ENCODE assay signal across 9 mouse cellular contexts in the genomic region with DNA sequence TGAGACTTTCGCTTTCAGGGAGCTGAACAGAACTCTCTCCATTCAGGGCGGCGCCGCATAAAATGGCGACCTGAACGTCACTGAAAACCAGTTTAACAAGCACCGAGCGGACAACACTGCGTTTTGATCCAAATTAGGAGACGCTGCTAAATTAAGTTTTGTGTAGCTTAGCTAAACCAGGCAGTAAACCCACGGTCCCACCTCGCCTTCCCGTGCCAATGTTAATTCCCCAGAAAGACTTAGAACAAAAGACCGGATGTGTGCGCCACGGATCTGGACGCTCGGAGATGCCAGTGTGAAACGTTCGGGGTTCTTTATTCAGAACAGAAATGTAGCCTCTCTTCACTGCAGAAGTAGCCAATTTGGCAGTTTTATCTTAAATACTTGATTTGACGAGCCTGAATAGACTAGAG. TPM values are rescaled to one million over a fixed set of nuclear protein-coding genes. Genes with fewer than 3 reads are reported as not detected.
DNase-seq lines count a peak whose midpoint lies in the region; ATAC-seq and TF ChIP-seq lines count a peak whose summit lies in the region.
"Had no signal": no experiment of that assay in that cellular context is flagged by ENCODE, and none has a peak within 500 bp of the region (broad histone marks: within the 10 kb centered on the region; RNA-seq: fewer than 3 reads in every experiment).

No protein-coding gene starts in this region.

- H3K79me2 ChIP-seq in myocyte (ENCODE audit: control insufficient read depth, insufficient read depth): no peaks in the 10 kb centered on the region

- ATAC-seq in embryonic facial prominence, embryonic 12.5 days (ENCODE audit: insufficient number of reproducible peaks, insufficient read depth, low FRiP score, low TSS enrichment): no peak
- peak; percentile 7; the same call in 1 of the 2 replicates for ATAC-seq in liver, embryonic 11.5 days (replicated peaks; ENCODE audit: low FRiP score)

- no peaks in the 10 kb centered on the region for H3K36me3 ChIP-seq in embryonic facial prominence, embryonic 12.5 days
- H3K36me3 ChIP-seq in liver, embryonic 11.5 days (ENCODE audit: control insufficient read depth, insufficient read depth, low read length): no peaks in the 10 kb centered on the region
- no peaks in the 10 kb centered on the region for H3K36me3 ChIP-seq in myocyte (ENCODE audit: control insufficient read depth, insufficient read depth)
- no peaks in the 10 kb centered on the region for H3K36me3 ChIP-seq in splenic B cell, adult 2 months (ENCODE audit: control insufficient read depth, insufficient read depth, low read length, poor library complexity, severe bottlenecking)

- no peaks in the 10 kb centered on the region for H3K4me1 ChIP-seq in cerebellum, adult 2 months (ENCODE audit: control insufficient read depth, insufficient read depth, low read length)
- peaks cover 24% of the 10 kb centered on the region for H3K4me1 ChIP-seq in embryonic facial prominence, embryonic 12.5 days
- H3K4me1 ChIP-seq in liver, embryonic 11.5 days (replicated peaks; ENCODE audit: control insufficient read depth, insufficient read depth, low read length): peaks cover 31% of the 10 kb centered on the region

- no peak for TF ChIP-seq POLR2A in cerebellum, adult 2 months (IDR thresholded peaks at IDR 0.05; ENCODE audit: borderline replicate concordance, insufficient read depth, low read length)
- peak; percentile 56 for TF ChIP-seq POLR2A in myocyte (IDR thresholded peaks at IDR 0.05; ENCODE audit: insufficient read length, low read depth)

- no peak overlapping the region for H3ac ChIP-seq in myocyte (ENCODE audit: control insufficient read depth, insufficient read length)

- no peaks in the 10 kb centered on the region for H3K9me3 ChIP-seq in embryonic facial prominence, embryonic 12.5 days
- H3K9me3 ChIP-seq in liver, embryonic 11.5 days (ENCODE audit: control insufficient read depth, low read length): no peaks in the 10 kb centered on the region

- H3K9ac ChIP-seq in embryonic facial prominence, embryonic 12.5 days: peak overlapping the region; percentile 66
- H3K9ac ChIP-seq in liver, embryonic 11.5 days (ENCODE audit: low read depth, low read length): peak overlapping the region; percentile 69

- peak overlapping the region; percentile 74 for H3K4me2 ChIP-seq in embryonic facial prominence, embryonic 12.5 days (replicated peaks)
- H3K4me2 ChIP-seq in liver, embryonic 11.5 days: peak overlapping the region; percentile 87
- H3K4me2 ChIP-seq in myocyte (ENCODE audit: low read depth): peak overlapping the region; percentile 96

- under 1% methylated on average over 21 of the region's 21 CpGs for WGBS in cerebellum, adult 2 months
- under 1% methylated on average over 21 of the region's 21 CpGs for WGBS in embryonic facial prominence, embryonic 12.5 days
- WGBS in liver, embryonic 11.5 days: under 1% methylated on average over 21 of the region's 21 CpGs

- H3K27ac ChIP-seq in cerebellum, adult 2 months (ENCODE audit: insufficient read depth, low read length): no peak overlapping the region
- H3K27ac ChIP-seq in embryonic facial prominence, embryonic 12.5 days: peak overlapping the region; percentile 98
- peak overlapping the region; percentile 100 for H3K27ac ChIP-seq in liver, embryonic 11.5 days (ENCODE audit: low read depth, low read length)

- peak overlapping the region; percentile 91 for H3K4me3 ChIP-seq in cerebellum, adult 2 months (replicated peaks; ENCODE audit: insufficient read depth, low read depth, low read length)
- H3K4me3 ChIP-seq in embryonic facial prominence, embryonic 12.5 days: peak overlapping the region; percentile 45
- peak overlapping the region; percentile 52 for H3K4me3 ChIP-seq in liver, embryonic 11.5 days (ENCODE audit: low read depth, low read length)
- peak overlapping the region; percentile 33 for H3K4me3 ChIP-seq in myocyte

- DNase-seq in cerebellum, adult 2 months: peak; percentile 54 to 63
- no peak for DNase-seq in cerebellum, adult 9-10 months
- DNase-seq in heart, adult 8-10 months (ENCODE audit: low spot score): peak; percentile 79
- peak; percentile 70 for DNase-seq in kidney, adult 9 months
- DNase-seq in liver, embryonic 11.5 days (ENCODE audit: low spot score): peak; percentile 80
- DNase-seq in splenic B cell, adult 2 months (ENCODE audit: low read depth, low spot score): peak; percentile 80

- no peak for TF ChIP-seq CTCF in cerebellum, adult 2 months (IDR thresholded peaks at IDR 0.05; ENCODE audit: borderline replicate concordance, insufficient read depth, low read depth, low read length)

- no peaks in the 10 kb centered on the region for H3K27me3 ChIP-seq in cerebellum, adult 2 months (ENCODE audit: control insufficient read depth, insufficient read depth, low read length)
- no peaks in the 10 kb centered on the region for H3K27me3 ChIP-seq in embryonic facial prominence, embryonic 12.5 days
- no peaks in the 10 kb centered on the region for H3K27me3 ChIP-seq in liver, embryonic 11.5 days (replicated peaks; ENCODE audit: control insufficient read depth, insufficient read depth, low read length)
- no peaks in the 10 kb centered on the region for H3K27me3 ChIP-seq in myocyte (ENCODE audit: control insufficient read depth, insufficient read depth, insufficient read length)
- no peaks in the 10 kb centered on the region for H3K27me3 ChIP-seq in splenic B cell, adult 2 months (ENCODE audit: control insufficient read depth, insufficient read depth, low read length, poor library complexity, severe bottlenecking)
- H3K27me3 ChIP-seq: Patski had no signal

TF ChIP-seq in myocyte, 11 proteins besides CTCF, POLR2A, EP300 and RAD21:
- no peak for TF ChIP-seq TCF3 (IDR thresholded peaks at IDR 0.05; ENCODE audit: insufficient read length, low read depth)
- TF ChIP-seq POLR2AphosphoS2 (IDR thresholded peaks at IDR 0.05; ENCODE audit: insufficient read length, low read depth): peak; percentile 79
- no peak for TF ChIP-seq E2F4 (IDR thresholded peaks at IDR 0.05; ENCODE audit: insufficient read depth)
TF ChIP-seq in myocyte: peak in this region for 1.

RNA-seq across cellular contexts. Expression of a gene that starts 3.6 kb away (rescaled TPM):
- polyA plus RNA-seq in cerebellum, adult 2 months (2012; rRNA removed): 5.8 and 8.0 TPM in 2 replicates
- polyA plus RNA-seq in embryonic facial prominence, embryonic 12.5 days (2016; fragmentation: Nextera tagmentation; extraction: Ambion mirVana): 123 and 126 TPM in 2 replicates
- total RNA-seq in heart, adult 8-10 months (2022): 10 to 100 TPM; 42.4 to 50.0 (median 46.1) TPM
- 92.8 and 99.3 TPM in 2 replicates for polyA plus RNA-seq in liver, embryonic 11.5 days (2014; fragmentation: Nextera tagmentation; extraction: Ambion mirVana)
- 1.8 TPM for polyA plus RNA-seq in myocyte (2012; fragmentation: generic; extraction: Trizol)

RNA-seq across cellular contexts. Expression of a gene that starts 9.5 kb away (rescaled TPM):
- 2.0 and 2.8 TPM in 2 replicates for polyA plus RNA-seq in cerebellum, adult 2 months (2012; rRNA removed)
- polyA plus RNA-seq in embryonic facial prominence, embryonic 12.5 days (2016; fragmentation: Nextera tagmentation; extraction: Ambion mirVana): 5.5 and 7.0 TPM in 2 replicates
- total RNA-seq in heart, adult 8-10 months (2022): 1 to 10 TPM; 1.1 to 4.0 (median 2.0) TPM
- 7.7 and 8.5 TPM in 2 replicates for polyA plus RNA-seq in liver, embryonic 11.5 days (2014; fragmentation: Nextera tagmentation; extraction: Ambion mirVana)
- polyA plus RNA-seq in myocyte (2012; fragmentation: generic; extraction: Trizol): 2.5 TPM

RNA-seq across cellular contexts. Expression of a gene that starts 10.9 kb away (rescaled TPM):
- polyA plus RNA-seq in cerebellum, adult 2 months (2012; rRNA removed): 1.2 and 1.9 TPM in 2 replicates
- 2.0 and 3.6 TPM in 2 replicates for polyA plus RNA-seq in embryonic facial prominence, embryonic 12.5 days (2016; fragmentation: Nextera tagmentation; extraction: Ambion mirVana)
- total RNA-seq in heart, adult 8-10 months (2022): 1 to 10 TPM; 1.8 to 4.3 (median 2.7) TPM
- 0.84 and 0.92 TPM in 2 replicates for polyA plus RNA-seq in liver, embryonic 11.5 days (2014; fragmentation: Nextera tagmentation; extraction: Ambion mirVana)
- 1.6 TPM for polyA plus RNA-seq in myocyte (2012; fragmentation: generic; extraction: Trizol)

RNA-seq across cellular contexts. Expression of a gene that starts 11.0 kb away (rescaled TPM):
- 0.65 and 0.98 TPM in 2 replicates for polyA plus RNA-seq in cerebellum, adult 2 months (2012; rRNA removed)
- 10.7 and 11.9 TPM in 2 replicates for polyA plus RNA-seq in embryonic facial prominence, embryonic 12.5 days (2016; fragmentation: Nextera tagmentation; extraction: Ambion mirVana)
- total RNA-seq in heart, adult 8-10 months (2022): 10 to 100 TPM in 2 of 4 experiments, 1 to 10 TPM in 2; 5.9 to 13.7 (median 10.7) TPM
- 1.8 TPM in 2 replicates for polyA plus RNA-seq in liver, embryonic 11.5 days (2014; fragmentation: Nextera tagmentation; extraction: Ambion mirVana)
- 2.1 TPM for polyA plus RNA-seq in myocyte (2012; fragmentation: generic; extraction: Trizol)

RNA-seq across cellular contexts. Expression of a gene that starts 13.8 kb away (rescaled TPM):
- polyA plus RNA-seq in cerebellum, adult 2 months (2012; rRNA removed): 7.3 and 9.3 TPM in 2 replicates
- 11.4 and 15.7 TPM in 2 replicates for polyA plus RNA-seq in embryonic facial prominence, embryonic 12.5 days (2016; fragmentation: Nextera tagmentation; extraction: Ambion mirVana)
- 10 to 100 TPM; 18.1 to 34.4 (median 24.0) TPM for total RNA-seq in heart, adult 8-10 months (2022)
- polyA plus RNA-seq in liver, embryonic 11.5 days (2014; fragmentation: Nextera tagmentation; extraction: Ambion mirVana): 5.7 and 6.3 TPM in 2 replicates
- 7.8 TPM for polyA plus RNA-seq in myocyte (2012; fragmentation: generic; extraction: Trizol)

Comparison
In these comparisons a context has a peak if more than half of its experiments do, and no peak if none do; other contexts are left out.
1. H3K4me3 ChIP-seq: peak in every context shown above with its lines; median percentile 91 in cerebellum, adult 2 months; 52 in liver, embryonic 11.5 days; 45 in embryonic facial prominence, embryonic 12.5 days; 33 in myocyte.
2. RNA of a gene that starts 3.6 kb away (polyA plus RNA-seq): 123 to 126 TPM in embryonic facial prominence, embryonic 12.5 days and 92.8 to 99.3 TPM in liver, embryonic 11.5 days; 5.8 to 8.0 TPM in cerebellum, adult 2 months and 1.8 TPM in myocyte (single experiment); every median in the first group is over 10 times any median in the second.
3. Peak in every context shown above with its lines, with median percentiles within 50 percentile points of each other: H3K4me2 ChIP-seq.